Mouse (Mus musculus) left cerebral cortex, postnatal 14 days (tissue): ENCODE measurements at regions not wholly inside any gene's neighbourhood (a gene's known extent, or its start where the extent isn't known, plus 50 kb on each side); places are given as distances from the start of the nearest gene placed in this dataset.

Source experiments
- DNase-seq, 2 experiments: peaks; one replicate each; pipeline ENCODE4 v3.0.0; 2021 to 2022; ENCODE audit warnings: low spot score in 2 of 2, mixed read lengths in 1 of 2
- intact Hi-C: fragments of 180-260 bp; cut with DNase I; formaldehyde crosslinking; loops from one replicate; pipeline ENCODE4 v1.15.1; 2025

DNA sequence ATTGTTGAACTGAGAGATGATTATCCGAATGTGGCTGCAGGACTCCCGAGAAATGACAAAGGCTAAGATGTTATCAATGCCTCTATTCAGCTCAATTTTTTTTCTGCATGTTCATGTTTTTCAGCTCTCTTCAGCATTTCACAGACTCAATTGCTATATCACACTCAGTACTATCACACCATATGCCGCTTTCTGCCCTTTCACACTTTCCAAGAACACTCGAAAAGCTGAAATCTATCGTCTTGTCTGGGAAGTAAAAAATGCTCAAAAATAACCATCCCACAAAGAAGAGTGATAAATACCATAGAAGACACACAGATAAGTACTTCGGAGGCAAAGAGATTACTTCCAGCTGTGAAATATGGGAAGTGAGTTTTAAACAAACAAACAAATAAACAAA, 6398.9 kb upstream of the Gm7489 start:
- DNase-seq = peak; percentile 7 to 22

DNA sequence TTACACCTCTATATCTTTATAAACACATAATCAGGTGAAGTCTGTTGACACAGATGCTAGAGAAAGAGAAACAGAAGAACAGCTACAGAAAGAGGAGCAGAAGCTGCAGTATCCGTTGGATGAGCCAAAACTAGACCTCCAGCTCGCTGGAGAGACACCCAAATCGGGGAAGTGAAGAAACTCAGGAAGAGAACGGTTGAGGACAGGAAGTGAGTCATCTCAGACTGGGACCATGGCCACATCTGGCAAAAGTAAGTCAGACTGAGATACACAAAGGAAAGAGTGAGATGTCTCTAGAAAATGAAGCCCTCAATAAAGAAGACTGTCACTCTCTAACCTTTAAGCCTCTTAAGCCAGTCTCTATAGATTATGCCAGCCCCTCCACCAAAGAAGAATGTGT, 6362.8 kb upstream of the Gm7489 start:
- intact Hi-C loops = no loop called here

More for the DNA sequence above, 6398.9 kb upstream of the Gm7489 start:
- intact Hi-C loops = no loop called here

More for the DNA sequence above, 6362.8 kb upstream of the Gm7489 start:
- DNase-seq = no peak
